ENCODE assay signal across 18 mouse cellular contexts in genomic region chr8:48507719-48508501, GRCm38 (mm10).
A peak's percentile ranks its signal among the peaks of the same experiment; 100 is the strongest.
DNase-seq lines count a peak whose midpoint lies in the region; ATAC-seq lines count a peak whose summit lies in the region.
"Had no signal": no experiment of that assay in that cellular context is flagged by ENCODE, and none has a peak within 500 bp of the region (broad histone marks: within the 10 kb centered on the region; RNA-seq: fewer than 3 reads in every experiment).

No protein-coding gene starts in this region.

- peak overlapping the region; percentile 52; the same call in 1 of the 2 replicates for H3K4me2 ChIP-seq in forebrain, embryonic 15.5 days (replicated peaks)
- H3K4me2 ChIP-seq in forebrain, embryonic 14.5 days (ENCODE audit: low read length): no peak overlapping the region
- no peak overlapping the region for H3K4me2 ChIP-seq in kidney, embryonic 15.5 days
- H3K4me2 ChIP-seq in neural tube, embryonic 15.5 days: no peak overlapping the region
- H3K4me2 ChIP-seq: heart, embryonic 11.5 days; liver, embryonic 15.5 days had no signal

- no peak for DNase-seq in forebrain, embryonic 14.5 days (ENCODE audit: low spot score)
- DNase-seq in kidney, postnatal 10 days: no peak
- DNase-seq in testis, postnatal 10 days (ENCODE audit: low spot score): peak; percentile 3
- no peak for DNase-seq in testis, postnatal 14 days (ENCODE audit: low spot score)
- no peak for DNase-seq in heart, postnatal 25 days (ENCODE audit: low spot score)
- DNase-seq: cerebellum, postnatal 14 days; gastrocnemius, postnatal 14 days; heart, postnatal 36 days; kidney, adult 9 months; lung, postnatal 10 days; right cerebral cortex, postnatal 4 days; thymus, adult 18-20 months had no signal

- H3K36me3 ChIP-seq in forebrain, embryonic 15.5 days: no peaks in the 10 kb centered on the region
- H3K36me3 ChIP-seq in forebrain, embryonic 14.5 days (ENCODE audit: control insufficient read depth, insufficient read depth, low read length): no peaks in the 10 kb centered on the region
- H3K36me3 ChIP-seq in kidney, embryonic 15.5 days: no peaks in the 10 kb centered on the region; the same call in 1 of the 2 replicates
- no peaks in the 10 kb centered on the region for H3K36me3 ChIP-seq in neural tube, embryonic 15.5 days
- H3K36me3 ChIP-seq: embryonic facial prominence, embryonic 15.5 days; liver, embryonic 15.5 days had no signal

- H3K4me1 ChIP-seq in forebrain, embryonic 15.5 days: peaks cover 18% of the 10 kb centered on the region
- 0 out of 2 replicates have a peak, but pooled peaks cover 5% of the 10 kb centered on the region for H3K4me1 ChIP-seq in forebrain, embryonic 14.5 days (ENCODE audit: control insufficient read depth, insufficient read depth, low read length)
- H3K4me1 ChIP-seq in kidney, embryonic 15.5 days: peaks cover 18% of the 10 kb centered on the region
- peaks cover 23% of the 10 kb centered on the region for H3K4me1 ChIP-seq in neural tube, embryonic 15.5 days
- H3K4me1 ChIP-seq: liver, embryonic 15.5 days had no signal

- H3K4me3 ChIP-seq in forebrain, embryonic 15.5 days: no peak overlapping the region
- no peak overlapping the region for H3K4me3 ChIP-seq in forebrain, embryonic 14.5 days (ENCODE audit: low read depth, low read length)
- H3K4me3 ChIP-seq in kidney, embryonic 15.5 days (replicated peaks): no peak overlapping the region
- no peak overlapping the region for H3K4me3 ChIP-seq in neural tube, embryonic 15.5 days (replicated peaks)
- H3K4me3 ChIP-seq: embryonic facial prominence, embryonic 15.5 days; liver, embryonic 15.5 days had no signal

- intact Hi-C loops in heart, postnatal 25 days (cut with DNase I): no loop called here

- H3K9ac ChIP-seq in forebrain, embryonic 15.5 days (replicated peaks): no peak overlapping the region
- no peak overlapping the region for H3K9ac ChIP-seq in forebrain, embryonic 14.5 days (ENCODE audit: low read length)
- no peak overlapping the region for H3K9ac ChIP-seq in kidney, embryonic 15.5 days
- no peak overlapping the region for H3K9ac ChIP-seq in neural tube, embryonic 15.5 days (replicated peaks)
- H3K9ac ChIP-seq: embryonic facial prominence, embryonic 15.5 days; liver, embryonic 15.5 days had no signal

- WGBS in forebrain, embryonic 15.5 days: 57% methylated on average over 10 of the region's 10 CpGs
- 56% methylated on average over 10 of the region's 10 CpGs for WGBS in forebrain, embryonic 14.5 days
- WGBS in kidney, embryonic 15.5 days: 57% methylated on average over 10 of the region's 10 CpGs
- WGBS in neural tube, embryonic 15.5 days: 61% methylated on average over 10 of the region's 10 CpGs

- H3K9me3 ChIP-seq in forebrain, embryonic 15.5 days: no peaks in the 10 kb centered on the region
- no peaks in the 10 kb centered on the region for H3K9me3 ChIP-seq in forebrain, embryonic 14.5 days (replicated peaks; ENCODE audit: control insufficient read depth, low read length)
- H3K9me3 ChIP-seq in kidney, embryonic 15.5 days (replicated peaks): no peaks in the 10 kb centered on the region
- no peaks in the 10 kb centered on the region for H3K9me3 ChIP-seq in neural tube, embryonic 15.5 days (replicated peaks)
- H3K9me3 ChIP-seq: embryonic facial prominence, embryonic 15.5 days; liver, embryonic 15.5 days had no signal

- H3K27me3 ChIP-seq in forebrain, embryonic 15.5 days: no peaks in the 10 kb centered on the region
- H3K27me3 ChIP-seq in forebrain, embryonic 14.5 days (replicated peaks; ENCODE audit: control insufficient read depth, insufficient read depth, low read length): no peaks in the 10 kb centered on the region
- H3K27me3 ChIP-seq in kidney, embryonic 15.5 days: no peaks in the 10 kb centered on the region
- H3K27me3 ChIP-seq in neural tube, embryonic 15.5 days (replicated peaks): no peaks in the 10 kb centered on the region
- H3K27me3 ChIP-seq: embryonic facial prominence, embryonic 15.5 days; liver, embryonic 15.5 days had no signal

- ATAC-seq in forebrain, embryonic 15.5 days (replicated peaks): no peak
- ATAC-seq in forebrain, embryonic 14.5 days: no peak
- ATAC-seq in kidney, embryonic 15.5 days (replicated peaks; ENCODE audit: low FRiP score): peak; percentile 80
- 0 out of 2 replicates have a peak, but pooled peaks have one; percentile 13 for ATAC-seq in neural tube, embryonic 15.5 days (ENCODE audit: low FRiP score)

- H3K27ac ChIP-seq in forebrain, embryonic 15.5 days (replicated peaks): no peak overlapping the region
- H3K27ac ChIP-seq in forebrain, embryonic 14.5 days (ENCODE audit: low read depth, low read length): no peak overlapping the region
- no peak overlapping the region for H3K27ac ChIP-seq in kidney, embryonic 15.5 days
- no peak overlapping the region; the same call in 1 of the 2 replicates for H3K27ac ChIP-seq in neural tube, embryonic 15.5 days (replicated peaks)
- H3K27ac ChIP-seq: embryonic facial prominence, embryonic 15.5 days; liver, embryonic 15.5 days had no signal

Comparison
In these comparisons a context has a peak if more than half of its experiments do, and no peak if none do; other contexts are left out.
1. ATAC-seq: peak in kidney, embryonic 15.5 days (single experiment) and neural tube, embryonic 15.5 days (single experiment); none in forebrain, embryonic 15.5 days (single experiment) and forebrain, embryonic 14.5 days (single experiment).